Mouse (Mus musculus) liver, postnatal 0 days (tissue): ENCODE results near the gene Dhx32. TPM values are rescaled to one million over a fixed set of nuclear protein-coding genes. Genes with fewer than 3 reads are reported as not detected.

Experiments used
- ATAC-seq: fragments of 200-750 bp; cut with Nextera tagmentation; 2 replicates; pipeline ENCODE4 v1.8.0; 2017; ENCODE audit warnings: mild to moderate bottlenecking, moderate library complexity
- DNase-seq: peaks from one replicate; pipeline ENCODE4 v3.0.0-alpha.2; 2016
- H3K27ac ChIP-seq: fragments of 300-500 bp; sonication (generic); 2 replicates; pipeline ENCODE4 v1.5.1; 2014; ENCODE audit warnings: antibody characterized with exemption, moderate library complexity, mild to moderate bottlenecking, low read depth
- H3K27me3 ChIP-seq: fragments of 300-500 bp; sonication (generic); 2 replicates; pipeline ENCODE4 v1.6.1; 2014; ENCODE audit warnings: low read length, control low read depth, mixed read lengths; ENCODE audit not compliant: insufficient read depth
- H3K36me3 ChIP-seq: fragments of 300-500 bp; sonication (generic); replicated peaks from 2 replicates; pipeline ENCODE4 v1.6.1; 2014; ENCODE audit warnings: mild to moderate bottlenecking, control low read depth, low read length, moderate library complexity, mixed read lengths; ENCODE audit not compliant: insufficient read depth
- H3K4me1 ChIP-seq: fragments of 300-500 bp; sonication (generic); 2 replicates; pipeline ENCODE4 v1.6.1; 2014; ENCODE audit warnings: antibody characterized with exemption, mild to moderate bottlenecking, control low read depth; ENCODE audit not compliant: insufficient read depth
- H3K4me2 ChIP-seq: fragments of 300-500 bp; sonication (generic); 2 replicates; pipeline ENCODE4 v1.6.1; 2014; ENCODE audit warnings: low read depth, mild to moderate bottlenecking, low read length, moderate library complexity, mixed read lengths
- H3K4me3 ChIP-seq: fragments of 300-500 bp; sonication (generic); 2 replicates; pipeline ENCODE4 v1.5.1; 2014; ENCODE audit warnings: low read depth, low read length
- H3K9ac ChIP-seq: fragments of 300-500 bp; sonication (generic); replicated peaks from 2 replicates; pipeline ENCODE4 v1.6.1; 2014; ENCODE audit warnings: mild to moderate bottlenecking, moderate library complexity
- H3K9me3 ChIP-seq: fragments of 300-500 bp; sonication (generic); 2 replicates; pipeline ENCODE4 v1.6.1; 2016; ENCODE audit warnings: mild to moderate bottlenecking, control low read depth, low read length, mixed read lengths
- CTCF ChIP-seq: sonication (generic); IDR thresholded peaks from 2 replicates; pipeline ENCODE4 v1.5.1; 2016; ENCODE audit warnings: antibody characterized with exemption, low read depth
- EP300 ChIP-seq: IDR thresholded peaks from 2 replicates; pipeline ENCODE4 v1.6.1; 2016; ENCODE audit warnings: antibody characterized with exemption, low read depth, mild to moderate bottlenecking
- WGBS: fragments of 180-500 bp; shearing (Covaris S2); extraction: QIAGEN DNeasy Blood & Tissue Kit; methylation state at CpG from one replicate; pipeline ENCODE4 v1.1.7; 2014; ENCODE audit not compliant: insufficient replicate concordance; 5-methylcytosine and 5-hydroxymethylcytosine counted together
- polyA plus RNA-seq: library from polyadenylated mRNA; unstranded; fragments of >200 nt; fragmentation: Nextera tagmentation; extraction: Ambion mirVana; gene quantifications from 2 replicates; pipeline ENCODE4 v1.2.1, GENCODE M21; 2015

Gene Dhx32
- polyA plus RNA-seq, 1 experiment from 2014 or later = 5.5 TPM

DNA sequence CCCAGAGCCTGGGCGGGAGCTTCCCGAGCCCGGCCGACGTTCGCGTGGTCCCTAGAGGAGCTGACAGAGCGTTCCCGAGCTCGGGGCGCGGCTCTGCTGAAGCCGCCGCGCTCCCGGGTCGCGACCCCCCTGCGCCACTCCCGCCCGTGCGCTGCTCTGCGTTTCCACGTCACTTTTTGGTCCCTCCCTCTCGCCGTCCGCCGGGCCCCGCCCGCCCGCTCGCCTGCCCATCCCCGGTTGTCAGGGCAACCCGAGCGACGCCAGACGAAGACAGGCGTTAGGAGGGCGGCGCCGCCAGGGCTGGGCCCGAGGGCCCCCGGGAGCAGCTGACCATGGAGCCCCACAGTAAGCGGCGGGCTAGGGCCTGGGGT, 5.9 kb downstream of the Dhx32 start, which contains the start of gene Fank1:
Fank1 (plus strand) TSS at position 236 of the 371 bp plus-strand sequence.
- ATAC-seq (peak; percentile 97), DNase-seq (peak; percentile 93)
- peak within 1 kb of the TSS; percentile 90 for H3K4me2 ChIP-seq
- peaks cover 11% of the 10 kb centered on the region for H3K4me1 ChIP-seq
- TF ChIP-seq EP300 (no peak), CTCF (no peak)
- peak within 1 kb of the TSS; percentile 80 for H3K9ac ChIP-seq
- H3K27ac ChIP-seq = peak within 1 kb of the TSS; percentile 48; the same call in 1 of the 2 replicates
- H3K36me3 ChIP-seq = no peaks in the 10 kb centered on the region
- WGBS = under 1% methylated on average over 45 of the region's 45 CpGs
- H3K27me3 ChIP-seq = no peaks in the 10 kb centered on the region
- H3K9me3 ChIP-seq = no peaks in the 10 kb centered on the region
- peak within 1 kb of the TSS; percentile 86 for H3K4me3 ChIP-seq

GRCm38 (mm10) chr7:133775796-133776625, 6.5 kb downstream of the Dhx32 start:
- H3K4me3 ChIP-seq = peak overlapping the region; percentile 86
- H3K4me1 ChIP-seq = peaks cover 11% of the 10 kb centered on the region
- H3K4me2 ChIP-seq = peak overlapping the region; percentile 90
- no peak; the same call in 1 of the 2 replicates for ATAC-seq
- no peaks in the 10 kb centered on the region for H3K9me3 ChIP-seq
- WGBS = 5% methylated on average over 28 of the region's 38 CpGs
- DNase-seq = peak; percentile 58
- H3K36me3 ChIP-seq = no peaks in the 10 kb centered on the region
- peak overlapping the region; percentile 48; the same call in 1 of the 2 replicates for H3K27ac ChIP-seq
- H3K9ac ChIP-seq = peak overlapping the region; percentile 80
- no peaks in the 10 kb centered on the region for H3K27me3 ChIP-seq
- no peak for TF ChIP-seq CTCF
- TF ChIP-seq EP300 = no peak

DNA sequence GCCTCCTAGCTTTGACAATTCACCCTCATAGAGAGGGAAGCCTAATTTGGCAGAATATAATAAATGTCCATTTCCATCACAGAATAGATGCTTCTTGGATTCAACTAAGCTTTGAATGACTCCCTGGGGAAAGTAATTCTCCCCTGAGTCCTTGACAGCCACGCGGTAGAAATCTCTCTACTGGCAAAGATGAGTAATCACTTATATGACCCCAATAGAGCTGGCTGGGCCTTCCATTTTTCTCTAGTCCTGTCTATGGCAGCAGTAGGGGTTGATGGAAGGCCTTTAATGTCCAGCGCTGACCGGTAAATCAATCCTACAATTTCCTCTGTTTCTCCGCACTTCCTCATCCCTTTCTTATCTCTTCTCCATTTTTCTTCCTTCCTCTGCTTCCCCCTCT, 7.3 kb downstream of the Dhx32 start:
- H3K27me3 ChIP-seq = no peaks in the 10 kb centered on the region
- ATAC-seq = no peak
- no peak overlapping the region for H3K4me3 ChIP-seq
- TF ChIP-seq CTCF = no peak
- TF ChIP-seq EP300 = no peak
- H3K4me2 ChIP-seq = no peak overlapping the region
- DNase-seq = no peak
- no peaks in the 10 kb centered on the region for H3K9me3 ChIP-seq
- WGBS = 57% methylated on average over 5 of the region's 5 CpGs
- no peaks in the 10 kb centered on the region for H3K36me3 ChIP-seq
- H3K4me1 ChIP-seq = peaks cover 11% of the 10 kb centered on the region
- H3K27ac ChIP-seq = no peak overlapping the region
- no peak overlapping the region for H3K9ac ChIP-seq

- no peaks in the 10 kb centered on the region; the same call in 1 of the 2 replicates for H3K36me3 ChIP-seq
- H3K9me3 ChIP-seq = no peaks in the 10 kb centered on the region
- H3K4me1 ChIP-seq = no peaks in the 10 kb centered on the region
These were observed 14.0 kb downstream of the Dhx32 start for GRCm38 (mm10) chr7:133768517-133768916.

DNA sequence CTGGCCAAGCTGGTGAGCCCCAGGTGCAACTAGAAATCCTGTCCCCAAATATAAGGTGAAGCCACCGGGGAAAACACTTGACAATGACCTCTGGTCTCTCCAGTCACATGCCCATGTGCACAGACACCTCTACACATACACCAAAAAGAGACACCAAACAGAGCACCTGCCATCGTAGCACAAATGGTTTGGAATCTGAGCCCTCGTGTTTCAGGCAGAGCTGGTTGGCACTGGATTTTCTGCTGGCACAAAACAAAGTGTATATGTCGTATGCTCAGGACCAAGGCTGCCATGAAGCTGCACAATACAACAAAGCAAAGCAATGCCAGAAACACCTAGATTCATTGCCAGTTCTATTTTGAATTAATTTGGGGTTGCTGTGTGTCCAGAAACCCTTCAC, 14.5 kb downstream of the Dhx32 start:
- DNase-seq (no peak), ATAC-seq (no peak)
- no peak overlapping the region for H3K9ac ChIP-seq
- WGBS = 86% methylated on average over 4 of the region's 4 CpGs
- no peaks in the 10 kb centered on the region for H3K9me3 ChIP-seq
- H3K27me3 ChIP-seq = no peaks in the 10 kb centered on the region
- no peaks in the 10 kb centered on the region for H3K4me1 ChIP-seq
- H3K27ac ChIP-seq = no peak overlapping the region
- no peaks in the 10 kb centered on the region; the same call in 1 of the 2 replicates for H3K36me3 ChIP-seq
- H3K4me2 ChIP-seq = no peak overlapping the region
- no peak overlapping the region for H3K4me3 ChIP-seq
- TF ChIP-seq EP300 (no peak), CTCF (no peak)

More at GRCm38 (mm10) chr7:133768517-133768916, 14.0 kb downstream of the Dhx32 start:
- no peak overlapping the region for H3K4me3 ChIP-seq
- H3K9ac ChIP-seq = no peak overlapping the region
- DNase-seq (no peak), ATAC-seq (no peak)
- no peak overlapping the region for H3K4me2 ChIP-seq
- WGBS = 70% methylated on average over 5 of the region's 5 CpGs
- H3K27ac ChIP-seq = no peak overlapping the region
- no peaks in the 10 kb centered on the region for H3K27me3 ChIP-seq
- TF ChIP-seq EP300 (no peak), CTCF (no peak)

DNA sequence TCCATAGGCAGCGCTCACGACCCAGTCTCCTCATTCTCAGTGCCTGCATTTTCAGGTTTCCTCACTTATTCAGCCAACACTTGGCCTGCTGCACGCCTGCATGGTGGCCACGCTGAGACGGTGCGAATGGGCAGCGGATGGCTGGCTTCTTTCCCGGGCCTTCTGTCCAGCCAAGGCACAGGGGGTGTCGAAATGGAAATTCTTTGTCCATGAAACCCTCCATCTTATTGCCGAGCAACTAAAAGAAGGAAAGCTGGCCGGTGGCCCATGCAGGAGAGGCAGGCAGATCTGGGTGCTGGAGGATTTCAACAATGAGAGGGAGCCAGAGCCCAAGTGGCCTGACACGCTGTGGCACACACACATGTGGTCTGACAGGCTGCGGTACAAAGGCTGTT, 16.7 kb downstream of the Dhx32 start:
- Histone ChIP-seq H3K27me3 (no peaks in the 10 kb centered on the region), H3K4me3 (no peak overlapping the region), H3K9me3 (0 out of 2 replicates have a peak, but pooled peaks cover 2% of the 10 kb centered on the region), H3K36me3 (no peaks in the 10 kb centered on the region; the same call in 1 of the 2 replicates), H3K27ac (no peak overlapping the region), H3K4me2 (no peak overlapping the region), H3K4me1 (no peaks in the 10 kb centered on the region), H3K9ac (no peak overlapping the region)
- no peak for TF ChIP-seq CTCF
- TF ChIP-seq EP300 = no peak
- 87% methylated on average over 13 of the region's 13 CpGs for WGBS
- DNase-seq = no peak
- ATAC-seq = no peak
